Mouse (Mus musculus) neural tube, embryonic 11.5 days (tissue): ENCODE measurements around the gene Mgat4e. TPM values are rescaled to one million over a fixed set of nuclear protein-coding genes. Genes with fewer than 3 reads are reported as not detected.

ENCODE experiments used
- ATAC-seq: fragments of 200-750 bp; cut with Nextera tagmentation; 2 replicates; pipeline ENCODE4 v1.8.0; 2017; ENCODE audit warnings: moderate number of reproducible peaks, mild to moderate bottlenecking, moderate TSS enrichment, moderate library complexity; ENCODE audit not compliant: insufficient read depth, low FRiP score, low TSS enrichment
- DNase-seq: peaks from one replicate; pipeline ENCODE4 v3.0.0-alpha.2; 2015; ENCODE audit warnings: low spot score
- H3K27ac ChIP-seq: fragments of 300-500 bp; sonication (generic); 2 replicates; pipeline ENCODE4 v1.5.1; 2014; ENCODE audit warnings: low read depth, mild to moderate bottlenecking, low read length
- H3K27me3 ChIP-seq: fragments of 300-500 bp; sonication (generic); 2 replicates; pipeline ENCODE4 v1.6.1; 2014; ENCODE audit warnings: mild to moderate bottlenecking, low read length, mixed read lengths; ENCODE audit not compliant: control insufficient read depth, insufficient read depth
- H3K36me3 ChIP-seq: fragments of 300-500 bp; sonication (generic); 2 replicates; pipeline ENCODE4 v1.6.1; 2014; ENCODE audit warnings: mild to moderate bottlenecking, low read length, moderate library complexity, mixed read lengths; ENCODE audit not compliant: control insufficient read depth, insufficient read depth
- H3K4me1 ChIP-seq: fragments of 300-500 bp; sonication (generic); 2 replicates; pipeline ENCODE4 v1.6.1; 2014; ENCODE audit warnings: low read length, mixed read lengths; ENCODE audit not compliant: control insufficient read depth, insufficient read depth
- H3K4me2 ChIP-seq: fragments of 300-500 bp; sonication (generic); 2 replicates; pipeline ENCODE4 v1.6.1; 2014; ENCODE audit warnings: low read depth, mild to moderate bottlenecking, moderate library complexity
- H3K4me3 ChIP-seq: fragments of 300-500 bp; sonication (generic); 2 replicates; pipeline ENCODE4 v1.5.1; 2014; ENCODE audit warnings: low read depth, low read length
- H3K9ac ChIP-seq: fragments of 300-500 bp; sonication (generic); 2 replicates; pipeline ENCODE4 v1.6.1; 2014; ENCODE audit warnings: mild to moderate bottlenecking, low read length
- H3K9me3 ChIP-seq: fragments of 300-500 bp; sonication (generic); 2 replicates; pipeline ENCODE4 v1.6.1; 2016; ENCODE audit warnings: low read length; ENCODE audit not compliant: control insufficient read depth
- WGBS: fragments of 180-500 bp; shearing (Covaris S2); extraction: QIAGEN DNeasy Blood & Tissue Kit; methylation state at CpG from one replicate; pipeline ENCODE4 v1.1.7; 2014; 5-methylcytosine and 5-hydroxymethylcytosine counted together
- polyA plus RNA-seq: library from polyadenylated mRNA; unstranded; fragments of >200 nt; fragmentation: Nextera tagmentation; extraction: Ambion mirVana; gene quantifications from 2 replicates; pipeline ENCODE4 v1.2.1, GENCODE M21; 2014

Mgat4e gene
- polyA plus RNA-seq, 1 experiment from 2014 or later, result not detected

- DNase-seq (no peak), ATAC-seq (no peak)
- no peaks in the 10 kb centered on the region for H3K27me3 ChIP-seq
- H3K4me2 ChIP-seq, result no peak overlapping the region
- 76% methylated on average over 1 of the region's 1 CpGs for WGBS
- no peak overlapping the region for H3K27ac ChIP-seq
- H3K9ac ChIP-seq, result no peak overlapping the region
- no peaks in the 10 kb centered on the region for H3K4me1 ChIP-seq
- H3K4me3 ChIP-seq, result no peak overlapping the region
- no peaks in the 10 kb centered on the region; the same call in 1 of the 2 replicates for H3K36me3 ChIP-seq
- H3K9me3 ChIP-seq, result no peaks in the 10 kb centered on the region
Measured at GRCm38 (mm10) chr1:134573300-134573931, 23.9 kb upstream of the Mgat4e start.

- no peak overlapping the region for H3K4me2 ChIP-seq
- no peaks in the 10 kb centered on the region; the same call in 1 of the 2 replicates for H3K36me3 ChIP-seq
- DNase-seq, result no peak
- no peaks in the 10 kb centered on the region for H3K27me3 ChIP-seq
- no peak overlapping the region for H3K4me3 ChIP-seq
- H3K9me3 ChIP-seq, result no peaks in the 10 kb centered on the region
- 77% methylated on average over 3 of the region's 3 CpGs for WGBS
- no peaks in the 10 kb centered on the region for H3K4me1 ChIP-seq
- H3K27ac ChIP-seq, result no peak overlapping the region
- ATAC-seq, result no peak
- no peak overlapping the region for H3K9ac ChIP-seq
Measured at GRCm38 (mm10) chr1:134570631-134571030, 21.1 kb upstream of the Mgat4e start.

GRCm38 (mm10) chr1:134570171-134570570 lies 20.7 kb upstream of the Mgat4e start:
- Histone ChIP-seq H3K9me3 (no peaks in the 10 kb centered on the region), H3K4me2 (no peak overlapping the region), H3K4me3 (no peak overlapping the region), H3K27ac (no peak overlapping the region), H3K36me3 (no peaks in the 10 kb centered on the region; the same call in 1 of the 2 replicates), H3K27me3 (no peaks in the 10 kb centered on the region), H3K9ac (no peak overlapping the region), H3K4me1 (no peaks in the 10 kb centered on the region)
- WGBS, result 93% methylated on average over 9 of the region's 9 CpGs
- no peak for ATAC-seq
- no peak for DNase-seq

GRCm38 (mm10) chr1:134567511-134567910 lies 18.0 kb upstream of the Mgat4e start:
- H3K4me1 ChIP-seq, result peaks cover 1% of the 10 kb centered on the region

GRCm38 (mm10) chr1:134563726-134564125 lies 14.2 kb upstream of the Mgat4e start:
- no peak overlapping the region for H3K4me2 ChIP-seq
- H3K36me3 ChIP-seq, result no peaks in the 10 kb centered on the region; the same call in 1 of the 2 replicates
- WGBS, result 92% methylated on average over 3 of the region's 3 CpGs
- peaks cover 5% of the 10 kb centered on the region for H3K4me1 ChIP-seq
- H3K9ac ChIP-seq, result no peak overlapping the region
- DNase-seq, result no peak
- no peak for ATAC-seq
- H3K27ac ChIP-seq, result no peak overlapping the region
- H3K27me3 ChIP-seq, result no peaks in the 10 kb centered on the region
- no peak overlapping the region for H3K4me3 ChIP-seq
- no peaks in the 10 kb centered on the region for H3K9me3 ChIP-seq

More at GRCm38 (mm10) chr1:134567511-134567910, 18.0 kb upstream of the Mgat4e start:
- Histone ChIP-seq H3K27ac (no peak overlapping the region), H3K4me3 (no peak overlapping the region), H3K36me3 (no peaks in the 10 kb centered on the region; the same call in 1 of the 2 replicates), H3K9me3 (no peaks in the 10 kb centered on the region), H3K27me3 (no peaks in the 10 kb centered on the region), H3K4me2 (no peak overlapping the region), H3K9ac (no peak overlapping the region)
- 23% methylated on average over 1 of the region's 1 CpGs for WGBS
- ATAC-seq, result no peak
- DNase-seq, result no peak

GRCm38 (mm10) chr1:134562457-134562856 lies 13.0 kb upstream of the Mgat4e start:
- no peak overlapping the region for H3K27ac ChIP-seq
- H3K27me3 ChIP-seq, result no peaks in the 10 kb centered on the region
- DNase-seq (no peak), ATAC-seq (no peak)
- H3K36me3 ChIP-seq, result no peaks in the 10 kb centered on the region
- peaks cover 5% of the 10 kb centered on the region for H3K4me1 ChIP-seq
- peak overlapping the region; percentile 35; the same call in 1 of the 2 replicates for H3K9ac ChIP-seq
- no peaks in the 10 kb centered on the region for H3K9me3 ChIP-seq
- H3K4me2 ChIP-seq, result peak overlapping the region; percentile 56
- H3K4me3 ChIP-seq, result peak overlapping the region; percentile 100

GRCm38 (mm10) chr1:134561770-134562143 lies 12.3 kb upstream of the Mgat4e start:
- no peak for DNase-seq
- Histone ChIP-seq H3K27me3 (no peaks in the 10 kb centered on the region), H3K4me2 (peak overlapping the region; percentile 56), H3K4me3 (peak overlapping the region; percentile 100), H3K27ac (no peak overlapping the region), H3K9me3 (no peaks in the 10 kb centered on the region), H3K9ac (peak overlapping the region; percentile 99), H3K4me1 (peaks cover 5% of the 10 kb centered on the region), H3K36me3 (no peaks in the 10 kb centered on the region)
- WGBS, result 7% methylated on average over 7 of the region's 7 CpGs
- no peak for ATAC-seq

GRCm38 (mm10) chr1:134560801-134561769 lies 11.6 kb upstream of the Mgat4e start:
- peak overlapping the region; percentile 100 for H3K4me3 ChIP-seq
- H3K9me3 ChIP-seq, result no peaks in the 10 kb centered on the region
- H3K4me1 ChIP-seq, result peaks cover 6% of the 10 kb centered on the region
- peak overlapping the region; percentile 99 for H3K9ac ChIP-seq
- H3K4me2 ChIP-seq, result peak overlapping the region; percentile 56
- under 1% methylated on average over 49 of the region's 76 CpGs for WGBS
- peak overlapping the region; percentile 91 for H3K27ac ChIP-seq
- DNase-seq (peak; percentile 58), ATAC-seq (peak; percentile 28)
- no peaks in the 10 kb centered on the region for H3K27me3 ChIP-seq
- no peaks in the 10 kb centered on the region for H3K36me3 ChIP-seq
